Mouse (Mus musculus): ENCODE measurements around the gene Trim67. TPM values are rescaled to one million over a fixed set of nuclear protein-coding genes. Genes with fewer than 3 reads are reported as not detected.
A peak's percentile ranks its signal among the peaks of the same experiment; 100 is the strongest.

Trim67 gene
- total and polyA plus RNA-seq, 3 experiments, result 0.05 TPM; not detected in 2

DNA sequence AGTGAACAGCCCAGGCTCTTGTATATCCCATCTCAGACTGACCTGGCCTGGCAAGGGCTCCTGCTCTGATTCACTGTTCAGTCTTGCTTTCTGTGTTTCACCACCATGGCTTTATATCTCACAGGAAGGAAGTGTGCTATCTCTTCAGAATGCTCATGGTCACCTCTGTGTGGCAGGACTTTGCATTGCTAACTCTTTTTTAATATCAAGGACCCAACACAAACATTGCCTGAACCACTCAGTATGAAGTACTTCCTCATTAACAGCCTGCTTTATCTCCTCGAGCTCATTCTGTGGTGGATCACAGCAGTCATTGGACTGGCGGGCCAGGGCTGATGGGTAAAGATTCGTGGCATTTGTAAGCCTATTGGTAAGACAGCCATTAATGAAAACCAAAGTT, 73.8 kb downstream of the Trim67 start:
- ATAC-seq (ENCODE audit: extremely low read depth, insufficient number of reproducible peaks, low FRiP score, poor library complexity, severe bottlenecking), result peak; percentile 45
- TF ChIP-seq GATA2 (IDR thresholded peaks at IDR 0.05; ENCODE audit: borderline replicate concordance, low read depth, low read length), result no peak
- no peak for TF ChIP-seq GATA1 (IDR thresholded peaks at IDR 0.05; ENCODE audit: borderline replicate concordance, low read length)
- TF ChIP-seq CTCF (IDR thresholded peaks at IDR 0.05; ENCODE audit: low read depth, low read length), result no peak
- TF ChIP-seq TAL1 (conservative IDR thresholded peaks at IDR 0.05; ENCODE audit: low read depth, low read length), result no peak
- TF ChIP-seq POLR2AphosphoS5 (IDR thresholded peaks at IDR 0.05; ENCODE audit: insufficient replicate concordance, low read depth, low read length), result no peak
- no peaks in the 10 kb centered on the region for H3K27me3 ChIP-seq (ENCODE audit: insufficient read depth, low read length)
- peaks cover 64% of the 10 kb centered on the region for H3K36me3 ChIP-seq (replicated peaks)
- peaks cover 48% of the 10 kb centered on the region for H3K4me1 ChIP-seq (ENCODE audit: insufficient read depth, low read depth, low read length)
- DNase-seq (ENCODE audit: low spot score), result peak; percentile 54
- H3K4me3 ChIP-seq (ENCODE audit: low read depth, low read length), result no peak overlapping the region; the same call in 1 of the 2 replicates
- no peaks in the 10 kb centered on the region for H3K9me3 ChIP-seq (replicated peaks)

- no peak for ATAC-seq (ENCODE audit: extremely low read depth, insufficient number of reproducible peaks, low FRiP score, poor library complexity, severe bottlenecking)
- TF ChIP-seq GATA1 (IDR thresholded peaks at IDR 0.05; ENCODE audit: borderline replicate concordance, low read length) (no peak), GATA2 (IDR thresholded peaks at IDR 0.05; ENCODE audit: borderline replicate concordance, low read depth, low read length) (no peak), CTCF (IDR thresholded peaks at IDR 0.05; ENCODE audit: low read depth, low read length) (no peak), POLR2AphosphoS5 (IDR thresholded peaks at IDR 0.05; ENCODE audit: insufficient replicate concordance, low read depth, low read length) (no peak), TAL1 (conservative IDR thresholded peaks at IDR 0.05; ENCODE audit: low read depth, low read length) (no peak)
- Histone ChIP-seq H3K4me1 (ENCODE audit: insufficient read depth, low read depth, low read length) (peaks cover 48% of the 10 kb centered on the region), H3K4me3 (ENCODE audit: low read depth, low read length) (peak overlapping the region; percentile 33; the same call in 1 of the 2 replicates), H3K36me3 (replicated peaks) (peaks cover 68% of the 10 kb centered on the region), H3K27me3 (ENCODE audit: insufficient read depth, low read length) (no peaks in the 10 kb centered on the region), H3K9me3 (replicated peaks) (no peaks in the 10 kb centered on the region)
- no peak for DNase-seq (ENCODE audit: low spot score)
Measured at GRCm38 (mm10) chr8:124867126-124867525, 74.2 kb downstream of the Trim67 start.

DNA sequence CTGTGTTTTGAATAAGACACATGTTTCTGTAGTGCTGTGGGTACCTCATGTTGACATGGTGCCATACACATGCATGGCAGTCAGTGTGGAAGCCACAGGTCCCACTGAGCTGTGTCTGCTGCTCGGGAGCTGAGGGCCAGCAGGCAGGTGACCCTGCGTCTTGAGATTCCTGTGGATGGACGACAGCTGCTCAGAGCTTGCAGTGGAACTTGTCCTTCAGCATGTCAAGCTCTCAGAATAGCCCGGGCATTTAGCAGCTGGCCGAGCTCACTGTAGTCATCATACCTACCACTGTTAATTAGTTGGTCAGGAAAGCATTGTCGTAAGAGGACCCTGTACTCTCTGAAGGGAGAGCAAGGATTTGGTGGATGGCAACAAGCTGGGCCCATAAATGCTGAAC, 76.8 kb downstream of the Trim67 start:
- H3K4me1 ChIP-seq (ENCODE audit: insufficient read depth, low read depth, low read length), result peaks cover 48% of the 10 kb centered on the region
- H3K27me3 ChIP-seq (ENCODE audit: insufficient read depth, low read length), result no peaks in the 10 kb centered on the region
- no peak for DNase-seq (ENCODE audit: low spot score)
- H3K36me3 ChIP-seq (replicated peaks), result peaks cover 94% of the 10 kb centered on the region
- TF ChIP-seq GATA1 (IDR thresholded peaks at IDR 0.05; ENCODE audit: borderline replicate concordance, low read length) (no peak), GATA2 (IDR thresholded peaks at IDR 0.05; ENCODE audit: borderline replicate concordance, low read depth, low read length) (no peak), CTCF (IDR thresholded peaks at IDR 0.05; ENCODE audit: low read depth, low read length) (no peak), POLR2AphosphoS5 (IDR thresholded peaks at IDR 0.05; ENCODE audit: insufficient replicate concordance, low read depth, low read length) (no peak), TAL1 (conservative IDR thresholded peaks at IDR 0.05; ENCODE audit: low read depth, low read length) (no peak)
- no peak for ATAC-seq (ENCODE audit: extremely low read depth, insufficient number of reproducible peaks, low FRiP score, poor library complexity, severe bottlenecking)
- H3K4me3 ChIP-seq (ENCODE audit: low read depth, low read length), result no peak overlapping the region
- no peaks in the 10 kb centered on the region for H3K9me3 ChIP-seq (replicated peaks)

DNA sequence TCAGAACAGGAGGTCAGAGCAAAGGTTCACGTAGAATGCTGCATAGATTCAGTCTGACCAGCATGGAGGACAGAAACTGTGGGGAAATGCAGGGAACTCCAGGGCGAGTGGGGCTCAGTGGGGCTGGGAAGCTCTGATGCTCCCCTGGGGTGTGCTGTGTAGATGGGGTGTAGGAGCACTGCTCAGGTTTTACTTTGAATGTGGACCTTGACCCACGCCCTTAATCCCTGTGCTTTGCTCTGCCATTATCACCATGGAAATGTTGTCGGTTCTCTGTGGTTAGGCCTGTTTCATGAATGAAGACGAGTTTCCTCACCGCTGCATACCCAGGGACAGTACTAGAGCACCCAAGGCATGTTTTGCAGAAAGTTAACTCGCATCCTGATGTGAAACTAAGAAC, 78.6 kb downstream of the Trim67 start:
- Histone ChIP-seq H3K36me3 (replicated peaks) (peaks cover 97% of the 10 kb centered on the region), H3K27me3 (ENCODE audit: insufficient read depth, low read length) (no peaks in the 10 kb centered on the region), H3K4me1 (ENCODE audit: insufficient read depth, low read depth, low read length) (peaks cover 30% of the 10 kb centered on the region), H3K9me3 (replicated peaks) (no peaks in the 10 kb centered on the region), H3K4me3 (ENCODE audit: low read depth, low read length) (no peak overlapping the region)
- DNase-seq (ENCODE audit: low spot score), result no peak
- ATAC-seq (ENCODE audit: extremely low read depth, insufficient number of reproducible peaks, low FRiP score, poor library complexity, severe bottlenecking), result no peak
- TF ChIP-seq POLR2AphosphoS5 (IDR thresholded peaks at IDR 0.05; ENCODE audit: insufficient replicate concordance, low read depth, low read length) (no peak), TAL1 (conservative IDR thresholded peaks at IDR 0.05; ENCODE audit: low read depth, low read length) (no peak), CTCF (IDR thresholded peaks at IDR 0.05; ENCODE audit: low read depth, low read length) (no peak), GATA1 (IDR thresholded peaks at IDR 0.05; ENCODE audit: borderline replicate concordance, low read length) (no peak), GATA2 (IDR thresholded peaks at IDR 0.05; ENCODE audit: borderline replicate concordance, low read depth, low read length) (no peak)

- no peaks in the 10 kb centered on the region for H3K27me3 ChIP-seq (ENCODE audit: insufficient read depth, low read length)
- H3K36me3 ChIP-seq (replicated peaks), result peaks cover 98% of the 10 kb centered on the region
- TF ChIP-seq GATA2 (IDR thresholded peaks at IDR 0.05; ENCODE audit: borderline replicate concordance, low read depth, low read length), result no peak
- no peak for TF ChIP-seq GATA1 (IDR thresholded peaks at IDR 0.05; ENCODE audit: borderline replicate concordance, low read length)
- no peak for TF ChIP-seq CTCF (IDR thresholded peaks at IDR 0.05; ENCODE audit: low read depth, low read length)
- no peak for TF ChIP-seq POLR2AphosphoS5 (IDR thresholded peaks at IDR 0.05; ENCODE audit: insufficient replicate concordance, low read depth, low read length)
- no peak for DNase-seq (ENCODE audit: low spot score)
- no peak overlapping the region for H3K4me3 ChIP-seq (ENCODE audit: low read depth, low read length)
- no peaks in the 10 kb centered on the region for H3K9me3 ChIP-seq (replicated peaks)
- peaks cover 24% of the 10 kb centered on the region for H3K4me1 ChIP-seq (ENCODE audit: insufficient read depth, low read depth, low read length)
- no peak for ATAC-seq (ENCODE audit: extremely low read depth, insufficient number of reproducible peaks, low FRiP score, poor library complexity, severe bottlenecking)
Measured at GRCm38 (mm10) chr8:124872081-124872480, 79.2 kb downstream of the Trim67 start.

DNA sequence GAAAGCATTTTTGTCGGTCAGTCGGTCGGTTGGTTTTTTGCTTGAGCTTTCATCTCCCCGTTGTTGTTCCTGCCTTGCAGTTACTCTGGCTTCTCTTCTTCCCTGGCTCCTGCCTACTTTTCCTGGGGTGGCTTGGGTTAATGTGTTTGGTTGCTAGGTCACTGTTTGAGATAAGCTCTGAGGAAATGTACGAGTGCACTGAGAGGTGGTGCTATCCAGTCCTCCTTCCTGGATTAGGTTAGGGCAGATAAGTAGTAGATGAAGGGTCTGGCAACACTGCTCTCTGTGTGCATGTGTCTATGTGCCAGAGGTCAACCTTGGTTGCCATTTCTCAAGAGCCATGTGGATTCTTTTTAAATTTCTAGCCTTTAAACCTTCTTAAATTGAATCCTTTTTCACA, 79.8 kb downstream of the Trim67 start:
- ATAC-seq (ENCODE audit: extremely low read depth, insufficient number of reproducible peaks, low FRiP score, poor library complexity, severe bottlenecking) (no peak), DNase-seq (ENCODE audit: low spot score) (no peak)
- Histone ChIP-seq H3K9me3 (replicated peaks) (no peaks in the 10 kb centered on the region), H3K27me3 (ENCODE audit: insufficient read depth, low read length) (no peaks in the 10 kb centered on the region), H3K4me1 (ENCODE audit: insufficient read depth, low read depth, low read length) (peaks cover 18% of the 10 kb centered on the region), H3K36me3 (replicated peaks) (peaks cover 98% of the 10 kb centered on the region), H3K4me3 (ENCODE audit: low read depth, low read length) (no peak overlapping the region)
- TF ChIP-seq GATA2 (IDR thresholded peaks at IDR 0.05; ENCODE audit: borderline replicate concordance, low read depth, low read length) (no peak), GATA1 (IDR thresholded peaks at IDR 0.05; ENCODE audit: borderline replicate concordance, low read length) (no peak), POLR2AphosphoS5 (IDR thresholded peaks at IDR 0.05; ENCODE audit: insufficient replicate concordance, low read depth, low read length) (no peak), TAL1 (conservative IDR thresholded peaks at IDR 0.05; ENCODE audit: low read depth, low read length) (no peak), CTCF (IDR thresholded peaks at IDR 0.05; ENCODE audit: low read depth, low read length) (no peak)

Data from G1E (cell line).